Mouse (Mus musculus) liver, embryonic 14.5 days (tissue): ENCODE measurements around the gene Tmc4. TPM values are rescaled to one million over a fixed set of nuclear protein-coding genes. Genes with fewer than 3 reads are reported as not detected.

Experiments
- ATAC-seq: fragments of 200-750 bp; cut with Nextera tagmentation; 2 replicates; pipeline ENCODE4 v1.8.0; 2017; ENCODE audit warnings: moderate number of reproducible peaks, mild to moderate bottlenecking, moderate library complexity; ENCODE audit not compliant: insufficient read depth
- DNase-seq, 3 experiments: peaks; one replicate each; pipeline ENCODE4 v3.0.0-alpha.2; 2012 to 2013; ENCODE audit warnings: low read depth in 3 of 3, low spot score in 3 of 3
- H3K27ac ChIP-seq: fragments of 300-500 bp; sonication (generic); 2 replicates; pipeline ENCODE4 v1.5.1; 2014; ENCODE audit warnings: moderate library complexity, mild to moderate bottlenecking, control low read depth, inconsistent platforms
- H3K27me3 ChIP-seq: fragments of 300-500 bp; sonication (generic); 2 replicates; pipeline ENCODE4 v1.6.1; 2014; ENCODE audit warnings: mild to moderate bottlenecking, low read length, moderate library complexity; ENCODE audit not compliant: control insufficient read depth, insufficient read depth
- H3K36me3 ChIP-seq: fragments of 300-500 bp; sonication (generic); replicated peaks from 2 replicates; pipeline ENCODE4 v1.6.1; 2014; ENCODE audit warnings: low read depth; ENCODE audit not compliant: control insufficient read depth, insufficient read depth
- H3K4me1 ChIP-seq, 2 experiments: fragments of 200-500 bp in 1 of 2; fragments of 300-500 bp in 1 of 2; sonication (generic) in 1 of 2; replicated peaks; 2 replicates each; pipeline ENCODE4 v1.6.1; 2012 to 2014; ENCODE audit warnings: antibody characterized with exemption in 1 of 2, inconsistent platforms in 1 of 2, low read length in 1 of 2; ENCODE audit not compliant: control insufficient read depth in 2 of 2, insufficient read depth in 2 of 2
- H3K4me2 ChIP-seq: fragments of 300-500 bp; sonication (generic); 2 replicates; pipeline ENCODE4 v1.6.1; 2014; ENCODE audit warnings: low read depth, mild to moderate bottlenecking, control low read depth, moderate library complexity
- H3K4me3 ChIP-seq, 2 experiments: fragments of 200-500 bp in 1 of 2; fragments of 300-500 bp in 1 of 2; sonication (generic) in 1 of 2; 2 replicates each; pipeline ENCODE4 v1.5.1; 2012 to 2014; ENCODE audit warnings: low read depth in 2 of 2, low read length in 2 of 2, mild to moderate bottlenecking in 2 of 2, control low read depth in 1 of 2, inconsistent platforms in 1 of 2, moderate library complexity in 1 of 2; ENCODE audit not compliant: insufficient read depth in 1 of 2
- H3K9ac ChIP-seq: fragments of 300-500 bp; sonication (generic); replicated peaks from 2 replicates; pipeline ENCODE4 v1.6.1; 2014; ENCODE audit warnings: mild to moderate bottlenecking, control low read depth, moderate library complexity
- H3K9me3 ChIP-seq: fragments of 300-500 bp; sonication (generic); 2 replicates; pipeline ENCODE4 v1.6.1; 2016; ENCODE audit warnings: low read length, mixed read lengths; ENCODE audit not compliant: control insufficient read depth
- CTCF ChIP-seq: IDR thresholded peaks from 2 replicates; pipeline ENCODE4 v1.5.1; 2016; ENCODE audit warnings: antibody characterized with exemption, low read depth, control low read depth
- EP300 ChIP-seq: IDR thresholded peaks from 2 replicates; pipeline ENCODE4 v1.6.1; 2016; ENCODE audit warnings: antibody characterized with exemption, low read depth
- WGBS: fragments of 180-500 bp; shearing (Covaris S2); extraction: QIAGEN DNeasy Blood & Tissue Kit; methylation state at CpG from one replicate; pipeline ENCODE4 v1.1.7; 2014; ENCODE audit not compliant: insufficient replicate concordance; 5-methylcytosine and 5-hydroxymethylcytosine counted together
- polyA plus RNA-seq, 2 experiments: library from polyadenylated mRNA; depleted of rRNA in 1 of 2; stranded (reverse) in 1 of 2; unstranded in 1 of 2; fragments of >200 nt; fragmentation: Nextera tagmentation in 1 of 2; extraction: Ambion mirVana in 1 of 2; gene quantifications; 2 replicates each; pipeline versions ENCODE4 v1.2.1 to v1.2.3; 2012 to 2014

Tmc4 gene
- polyA plus RNA-seq, 2 experiments = 5.5 to 6.7 TPM

GRCm38 (mm10) chr7:3646188-3646587 is 31.2 kb downstream of the Tmc4 start:
- ATAC-seq (no peak), DNase-seq (no peak)
- no peaks in the 10 kb centered on the region for H3K9me3 ChIP-seq
- H3K4me3 ChIP-seq = peak overlapping the region; percentile 86 to 89
- TF ChIP-seq CTCF (no peak), EP300 (no peak)
- peak overlapping the region; percentile 98 for H3K9ac ChIP-seq
- peak overlapping the region; percentile 93 for H3K4me2 ChIP-seq
- H3K36me3 ChIP-seq = peaks cover 23% of the 10 kb centered on the region
- H3K4me1 ChIP-seq = peaks cover 20 to 25% of the 10 kb centered on the region in 2 experiments
- WGBS = 10% methylated on average over 9 of the region's 9 CpGs
- no peaks in the 10 kb centered on the region for H3K27me3 ChIP-seq
- peak overlapping the region; percentile 93 for H3K27ac ChIP-seq

- TF ChIP-seq CTCF = no peak
- no peak for TF ChIP-seq EP300
- Histone ChIP-seq H3K4me3 (peak overlapping the region; percentile 86 to 89), H3K4me1 (peaks cover 20 to 25% of the 10 kb centered on the region in 2 experiments), H3K27me3 (no peaks in the 10 kb centered on the region), H3K27ac (peak overlapping the region; percentile 93), H3K9me3 (no peaks in the 10 kb centered on the region), H3K4me2 (peak overlapping the region; percentile 93), H3K36me3 (peaks cover 22% of the 10 kb centered on the region), H3K9ac (peak overlapping the region; percentile 98)
- DNase-seq = no peak
- under 1% methylated on average over 53 of the region's 58 CpGs for whole genome bisulfite sequencing
- no peak for ATAC-seq
Observed at GRCm38 (mm10) chr7:3645488-3646025, 31.8 kb downstream of the Tmc4 start.

- H3K4me3 ChIP-seq = peak within 1 kb of the TSS; percentile 86 to 89
- peaks cover 20% of the 10 kb centered on the region for H3K36me3 ChIP-seq
Observed at GRCm38 (mm10) chr7:3644672-3645487, 32.5 kb downstream of the Tmc4 start, which contains the start of gene Cnot3. Cnot3 (plus strand) TSS chr7:3645268.

GRCm38 (mm10) chr7:3644348-3644671 is 33.0 kb downstream of the Tmc4 start:
- Histone ChIP-seq H3K4me2 (peak overlapping the region; percentile 78), H3K9ac (0 out of 2 replicates have a peak overlapping the region, but pooled peaks have one; percentile 28), H3K9me3 (no peaks in the 10 kb centered on the region), H3K36me3 (peaks cover 20% of the 10 kb centered on the region), H3K27ac (peak overlapping the region; percentile 88), H3K27me3 (no peaks in the 10 kb centered on the region), H3K4me1 (peaks cover 20 to 25% of the 10 kb centered on the region in 2 experiments), H3K4me3 (peak overlapping the region; percentile 57 to 89)
- TF ChIP-seq EP300 (no peak), CTCF (no peak)
- no peak for DNase-seq
- under 1% methylated on average over 11 of the region's 11 CpGs for WGBS
- no peak for ATAC-seq

More at GRCm38 (mm10) chr7:3644672-3645487, 32.5 kb downstream of the Tmc4 start, which contains the start of gene Cnot3:
- Histone ChIP-seq H3K9ac (peak within 1 kb of the TSS; percentile 98), H3K4me1 (peaks cover 20 to 25% of the 10 kb centered on the region in 2 experiments), H3K27ac (peak within 1 kb of the TSS; percentile 93), H3K9me3 (no peaks in the 10 kb centered on the region), H3K4me2 (peak within 1 kb of the TSS; percentile 93), H3K27me3 (no peaks in the 10 kb centered on the region)
- ATAC-seq = peak; percentile 96
- WGBS = under 1% methylated on average over 50 of the region's 58 CpGs
- DNase-seq = peak; percentile 99
- no peak for TF ChIP-seq CTCF
- TF ChIP-seq EP300 = peak; percentile 61

- no peaks in the 10 kb centered on the region for H3K9me3 ChIP-seq
- TF ChIP-seq EP300 = no peak
- no peak for TF ChIP-seq CTCF
- H3K4me3 ChIP-seq = peak overlapping the region; percentile 57 to 89; a peak in 3 of 4 replicates
- 15% methylated on average over 9 of the region's 9 CpGs for WGBS
- H3K27ac ChIP-seq = peak overlapping the region; percentile 88
- H3K36me3 ChIP-seq = peaks cover 21% of the 10 kb centered on the region
- DNase-seq = no peak
- H3K9ac ChIP-seq = 0 out of 2 replicates have a peak overlapping the region, but pooled peaks have one; percentile 28
- no peak for ATAC-seq
- no peaks in the 10 kb centered on the region for H3K27me3 ChIP-seq
- peak overlapping the region; percentile 78 for H3K4me2 ChIP-seq
- peaks cover 20 to 25% of the 10 kb centered on the region in 2 experiments for H3K4me1 ChIP-seq
Observed at GRCm38 (mm10) chr7:3643843-3644242, 33.5 kb downstream of the Tmc4 start.
